Mouse (Mus musculus): ENCODE results near the gene Trap1.

- TF ChIP-seq CTCF (IDR thresholded peaks at IDR 0.05; ENCODE audit: control insufficient read depth, insufficient read depth, insufficient read length), result no peak
- no peak for TF ChIP-seq MYOD1 (IDR thresholded peaks at IDR 0.05; ENCODE audit: control insufficient read depth, insufficient read length, low read depth)
- no peak for TF ChIP-seq MAX (IDR thresholded peaks at IDR 0.05)
- no peak for TF ChIP-seq USF1 (IDR thresholded peaks at IDR 0.05; ENCODE audit: low read depth)
- no peak for TF ChIP-seq MYOG (IDR thresholded peaks at IDR 0.05; ENCODE audit: control insufficient read depth, extremely low read depth, insufficient read length)
- TF ChIP-seq CEBPB (IDR thresholded peaks at IDR 0.05; ENCODE audit: low read depth), result no peak
Observed at GRCm38 (mm10) chr16:4044093-4044492, 33.5 kb downstream of the Trap1 start.

Data from C2C12 (cell line).